Mouse (Mus musculus): ENCODE measurements around the gene Orc5. TPM values are rescaled to one million over a fixed set of nuclear protein-coding genes. Genes with fewer than 3 reads are reported as not detected.

The Orc5 gene
- total and polyA plus RNA-seq, 3 experiments, result 75.7 to 76.5 TPM; not detected in 1

- TF ChIP-seq CTCF (IDR thresholded peaks at IDR 0.05 in 2 of 3, conservative IDR thresholded peaks at IDR 0.05 in 1 of 3; ENCODE audit: control insufficient read depth in 1 of 3, insufficient read depth in 1 of 3, low read depth in 2 of 3, low read length in 3 of 3, poor library complexity in 1 of 3, severe bottlenecking in 1 of 3), result peak; percentile 50 to 60 (median 55)
- TF ChIP-seq MEF2A (IDR thresholded peaks at IDR 0.05; ENCODE audit: extremely low read depth, insufficient replicate concordance, low read depth, low read length, poor library complexity, severe bottlenecking), result no peak
- TF ChIP-seq ZC3H11A (IDR thresholded peaks at IDR 0.05; ENCODE audit: low read depth, low read length), result 0 out of 2 replicates have a peak, but pooled peaks have one; percentile 14
- no peak for TF ChIP-seq TBP (IDR thresholded peaks at IDR 0.05; ENCODE audit: low read depth, low read length)
- no peak for TF ChIP-seq ETS1 (IDR thresholded peaks at IDR 0.05; ENCODE audit: low read depth, low read length)
- TF ChIP-seq SIN3A (IDR thresholded peaks at IDR 0.05; ENCODE audit: low read length), result no peak
- TF ChIP-seq USF1 (IDR thresholded peaks at IDR 0.05; ENCODE audit: low read depth, low read length), result 0 out of 2 replicates have a peak, but pooled peaks have one; percentile 11
Measured at GRCm38 (mm10) chr5:22489091-22489490, 61.1 kb downstream of the Orc5 start (continued).

GRCm38 (mm10) chr5:22486601-22487206, 63.5 kb downstream of the Orc5 start:
- Histone ChIP-seq H3K27me3 (ENCODE audit: control insufficient read depth in 1 of 2, insufficient read depth in 2 of 2, low read length in 2 of 2) (no peaks in the 10 kb centered on the region), H3K79me2 (ENCODE audit: control insufficient read depth, insufficient read depth, low read length, poor library complexity) (no peaks in the 10 kb centered on the region), H3K4me1 (ENCODE audit: control insufficient read depth in 1 of 2, insufficient read depth in 2 of 2, low read length in 2 of 2) (peaks cover 5 to 16% of the 10 kb centered on the region in 2 experiments), H3K9me3 (replicated peaks; ENCODE audit: insufficient read depth, low read length) (no peaks in the 10 kb centered on the region), H3K4me3 (ENCODE audit: control insufficient read depth in 1 of 2, insufficient read depth in 1 of 2, low read depth in 2 of 2, low read length in 2 of 2) (no peak overlapping the region), H3K9ac (ENCODE audit: control insufficient read depth, low read depth, low read length, poor library complexity, severe bottlenecking) (no peak overlapping the region), H3K36me3 (ENCODE audit: control insufficient read depth in 1 of 2, insufficient read depth in 2 of 2, low read length in 2 of 2) (peaks cover 12 to 26% of the 10 kb centered on the region in 2 experiments), H3K27ac (ENCODE audit: control insufficient read depth, low read depth, low read length) (no peak overlapping the region)
- no peak for TF ChIP-seq UBTF (IDR thresholded peaks at IDR 0.05; ENCODE audit: borderline replicate concordance, insufficient read depth, low read depth, low read length)
- DNase-seq (ENCODE audit: low read depth, low spot score), result no peak

DNA sequence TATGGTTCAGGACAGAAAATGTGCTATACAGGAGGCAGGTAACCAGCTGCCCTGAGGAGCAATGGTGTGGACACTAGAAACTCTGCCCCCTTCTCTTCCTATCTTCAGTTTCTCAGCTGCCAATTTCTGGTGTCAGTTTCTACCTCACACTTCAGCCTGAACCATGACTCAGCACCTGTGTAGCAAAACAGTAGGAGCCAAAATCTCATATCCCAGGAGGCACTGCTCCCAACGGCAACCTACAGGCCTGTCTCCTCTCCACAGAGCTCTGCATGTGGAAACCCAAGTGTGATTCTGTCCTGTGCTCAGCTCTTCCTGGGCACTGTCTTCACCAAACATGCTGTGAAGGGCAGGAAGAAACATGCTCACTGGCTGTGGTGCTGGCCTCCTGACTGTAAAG, 64.5 kb downstream of the Orc5 start:
- peak; percentile 73 for DNase-seq (ENCODE audit: low read depth, low spot score)
- Histone ChIP-seq H3K27me3 (ENCODE audit: control insufficient read depth in 1 of 2, insufficient read depth in 2 of 2, low read length in 2 of 2) (no peaks in the 10 kb centered on the region), H3K79me2 (ENCODE audit: control insufficient read depth, insufficient read depth, low read length, poor library complexity) (no peaks in the 10 kb centered on the region), H3K9ac (ENCODE audit: control insufficient read depth, low read depth, low read length, poor library complexity, severe bottlenecking) (no peak overlapping the region), H3K4me3 (ENCODE audit: control insufficient read depth in 1 of 2, insufficient read depth in 1 of 2, low read depth in 2 of 2, low read length in 2 of 2) (no peak overlapping the region), H3K4me1 (ENCODE audit: control insufficient read depth in 1 of 2, insufficient read depth in 2 of 2, low read length in 2 of 2) (peaks cover 5 to 16% of the 10 kb centered on the region in 2 experiments; a peak in 3 of 4 replicates), H3K27ac (ENCODE audit: control insufficient read depth, low read depth, low read length) (peak overlapping the region; percentile 33; the same call in 1 of the 2 replicates), H3K9me3 (replicated peaks; ENCODE audit: insufficient read depth, low read length) (no peaks in the 10 kb centered on the region), H3K36me3 (ENCODE audit: control insufficient read depth in 1 of 2, insufficient read depth in 2 of 2, low read length in 2 of 2) (peaks cover 12 to 26% of the 10 kb centered on the region in 2 experiments)
- peak; percentile 15; the same call in 1 of the 2 replicates for TF ChIP-seq GATA1 (IDR thresholded peaks at IDR 0.05; ENCODE audit: low read depth, low read length)
- peak; percentile 70 for TF ChIP-seq GABPA (IDR thresholded peaks at IDR 0.05; ENCODE audit: low read depth, low read length)
- peak; percentile 77 for TF ChIP-seq ETS1 (IDR thresholded peaks at IDR 0.05; ENCODE audit: low read depth, low read length)
- TF ChIP-seq EP300 (IDR thresholded peaks at IDR 0.05; ENCODE audit: low read depth in 1 of 2, low read length in 2 of 2), result peak in 1 of 2 experiments; percentile 63; a peak in 2 of 4 replicates
- peak; percentile 31; the same call in 1 of the 2 replicates for TF ChIP-seq MAFK (IDR thresholded peaks at IDR 0.05; ENCODE audit: borderline replicate concordance, low read depth, low read length)
- TF ChIP-seq MYB (IDR thresholded peaks at IDR 0.05; ENCODE audit: low read depth, low read length), result peak; percentile 54
- TF ChIP-seq ZMIZ1 (IDR thresholded peaks at IDR 0.05; ENCODE audit: low read depth, low read length), result no peak
- no peak for TF ChIP-seq UBTF (IDR thresholded peaks at IDR 0.05; ENCODE audit: borderline replicate concordance, insufficient read depth, low read depth, low read length)
